Mouse (Mus musculus): ENCODE results near the gene Wasf1.

Wasf1 gene

DNA sequence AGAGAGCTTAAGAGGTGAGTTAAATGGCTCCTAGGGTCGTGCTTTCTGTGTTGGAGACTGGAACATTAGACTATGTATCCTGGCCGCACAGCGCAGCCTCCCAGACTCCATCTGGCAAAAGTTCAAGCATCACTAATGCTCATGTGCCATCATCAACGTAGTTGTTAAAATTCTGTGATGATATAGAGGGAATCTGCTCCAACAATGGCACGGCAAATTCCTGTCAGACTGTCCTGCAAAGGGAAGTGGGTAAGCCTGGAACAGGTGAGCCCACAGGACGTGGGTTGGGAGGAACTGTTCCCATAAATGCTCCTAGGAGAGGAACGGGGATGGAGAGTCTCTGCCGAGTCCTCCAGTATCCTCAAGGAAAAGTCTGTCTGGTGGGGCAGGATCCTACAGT is 85.3 kb downstream of the Wasf1 start:
- in situ Hi-C loops (cut with MboI; ENCODE audit: unreplicated experiment in 2 of 2): no loop called here

- in situ Hi-C loops (cut with MboI; ENCODE audit: unreplicated experiment in 2 of 2): no loop called here
Measured at GRCm38 (mm10) chr10:40969372-40970033, 86.2 kb downstream of the Wasf1 start.

- in situ Hi-C loops (cut with MboI; ENCODE audit: unreplicated experiment in 2 of 2): no loop called here
Measured at GRCm38 (mm10) chr10:40970601-40971245, 87.4 kb downstream of the Wasf1 start.

DNA sequence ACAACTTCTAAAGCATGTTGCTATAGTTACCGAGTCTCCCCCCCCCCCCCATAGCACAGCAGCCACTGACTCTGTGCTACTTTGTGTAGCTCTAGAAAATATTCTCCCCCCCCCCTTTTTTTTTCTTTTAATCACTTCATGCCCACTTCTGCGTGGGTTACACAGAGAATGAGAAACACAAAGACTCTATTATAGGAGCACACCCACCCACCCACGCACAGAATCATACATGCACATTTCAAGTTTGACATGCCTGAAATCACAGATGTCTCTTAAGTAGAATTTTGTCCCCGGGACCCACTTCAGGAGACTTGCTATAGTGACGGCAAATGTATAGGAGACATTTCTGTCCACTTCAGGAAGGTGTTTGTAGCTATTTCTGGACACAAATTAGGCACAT is 88.0 kb downstream of the Wasf1 start:
- in situ Hi-C loops (cut with MboI; ENCODE audit: unreplicated experiment in 2 of 2): no loop called here

- in situ Hi-C loops (cut with MboI; ENCODE audit: unreplicated experiment in 2 of 2): no loop called here
Measured at GRCm38 (mm10) chr10:40983761-40984160, 100.5 kb downstream of the Wasf1 start.

DNA sequence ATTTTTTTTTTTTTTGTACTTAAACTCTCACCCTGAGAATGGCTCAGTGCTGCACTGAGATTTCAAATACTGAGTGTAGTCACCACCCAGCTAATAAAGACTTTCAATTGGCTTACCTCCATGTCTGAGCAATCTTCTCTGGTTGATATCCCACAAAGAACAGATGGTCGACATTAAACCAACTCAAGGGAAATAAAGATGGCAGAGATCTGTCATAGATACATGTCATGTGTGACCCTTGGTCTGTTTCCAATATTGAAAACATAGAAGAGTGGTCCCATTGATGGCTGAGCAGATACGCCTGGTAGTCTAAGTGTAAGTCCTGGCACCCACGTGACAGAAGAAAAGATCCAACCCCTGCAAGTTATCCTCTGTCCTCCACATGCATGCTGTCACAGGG is 101.3 kb downstream of the Wasf1 start:
- in situ Hi-C loops (cut with MboI; ENCODE audit: unreplicated experiment in 2 of 2): no loop called here

GRCm38 (mm10) chr10:40985350-40985749 is 102.1 kb downstream of the Wasf1 start:
- in situ Hi-C loops (cut with MboI; ENCODE audit: unreplicated experiment in 2 of 2): no loop called here
